Mouse (Mus musculus) kidney, embryonic 14.5 days (tissue): ENCODE results near the gene Dll3. TPM values are rescaled to one million over a fixed set of nuclear protein-coding genes. Genes with fewer than 3 reads are reported as not detected.

ENCODE experiments used
- ATAC-seq: fragments of 200-750 bp; cut with Nextera tagmentation; 2 replicates; pipeline ENCODE4 v1.8.0; 2017; ENCODE audit warnings: moderate number of reproducible peaks, mild to moderate bottlenecking, moderate TSS enrichment, moderate library complexity; ENCODE audit not compliant: low FRiP score, low TSS enrichment
- H3K27ac ChIP-seq: fragments of 300-500 bp; sonication (generic); 2 replicates; pipeline ENCODE4 v1.5.1; 2014; ENCODE audit warnings: low read depth, mild to moderate bottlenecking, low read length, moderate library complexity, mixed read lengths
- H3K27me3 ChIP-seq: fragments of 300-500 bp; sonication (generic); 2 replicates; pipeline ENCODE4 v1.6.1; 2014; ENCODE audit warnings: mild to moderate bottlenecking, low read length; ENCODE audit not compliant: control insufficient read depth, insufficient read depth
- H3K36me3 ChIP-seq: fragments of 300-500 bp; sonication (generic); 2 replicates; pipeline ENCODE4 v1.6.1; 2014; ENCODE audit warnings: low read length, mixed read lengths; ENCODE audit not compliant: control insufficient read depth, insufficient read depth
- H3K4me1 ChIP-seq: fragments of 300-500 bp; sonication (generic); 2 replicates; pipeline ENCODE4 v1.6.1; 2014; ENCODE audit warnings: low read length, mixed read lengths; ENCODE audit not compliant: control insufficient read depth, insufficient read depth
- H3K4me2 ChIP-seq: fragments of 300-500 bp; sonication (generic); replicated peaks from 2 replicates; pipeline ENCODE4 v1.6.1; 2014; ENCODE audit warnings: low read depth, mild to moderate bottlenecking, low read length
- H3K4me3 ChIP-seq: fragments of 300-500 bp; sonication (generic); 2 replicates; pipeline ENCODE4 v1.5.1; 2014; ENCODE audit warnings: mild to moderate bottlenecking, low read length
- H3K9ac ChIP-seq: fragments of 300-500 bp; sonication (generic); 2 replicates; pipeline ENCODE4 v1.6.1; 2014; ENCODE audit warnings: low read depth, mild to moderate bottlenecking, low read length, moderate library complexity
- H3K9me3 ChIP-seq: fragments of 300-500 bp; sonication (generic); 2 replicates; pipeline ENCODE4 v1.6.1; 2016; ENCODE audit warnings: low read length; ENCODE audit not compliant: control insufficient read depth
- WGBS: fragments of 180-500 bp; shearing (Covaris S2); extraction: QIAGEN DNeasy Blood & Tissue Kit; methylation state at CpG from one replicate; pipeline ENCODE4 v1.1.7; 2014; 5-methylcytosine and 5-hydroxymethylcytosine counted together
- polyA plus RNA-seq: library from polyadenylated mRNA; unstranded; fragments of >200 nt; fragmentation: Nextera tagmentation; extraction: Ambion mirVana; gene quantifications from 2 replicates; pipeline ENCODE4 v1.2.1, GENCODE M21; 2014

Dll3 gene
- polyA plus RNA-seq, 1 experiment from 2014 or later, result 0.51 TPM

GRCm38 (mm10) chr7:28338108-28338998 is 36.3 kb upstream of the Dll3 start, which contains the start of gene Supt5:
Supt5 (minus strand) TSS chr7:28338746.
- ATAC-seq, result peak; percentile 98

GRCm38 (mm10) chr7:28335471-28335870 is 33.4 kb upstream of the Dll3 start:
- no peaks in the 10 kb centered on the region for H3K27me3 ChIP-seq
- H3K4me2 ChIP-seq, result no peak overlapping the region
- no peak overlapping the region for H3K4me3 ChIP-seq
- no peaks in the 10 kb centered on the region for H3K9me3 ChIP-seq
- H3K27ac ChIP-seq, result no peak overlapping the region
- 96% methylated on average over 2 of the region's 2 CpGs for WGBS
- peaks cover 18% of the 10 kb centered on the region for H3K36me3 ChIP-seq
- H3K4me1 ChIP-seq, result peaks cover 6% of the 10 kb centered on the region; the same call in 1 of the 2 replicates
- no peak for ATAC-seq
- no peak overlapping the region for H3K9ac ChIP-seq

More at GRCm38 (mm10) chr7:28338108-28338998, 36.3 kb upstream of the Dll3 start, which contains the start of gene Supt5:
- Histone ChIP-seq H3K4me3 (peak within 1 kb of the TSS; percentile 77), H3K4me1 (peaks cover 12% of the 10 kb centered on the region), H3K27ac (peak within 1 kb of the TSS; percentile 82), H3K9ac (peak within 1 kb of the TSS; percentile 83), H3K9me3 (no peaks in the 10 kb centered on the region), H3K27me3 (no peaks in the 10 kb centered on the region), H3K36me3 (peaks cover 6% of the 10 kb centered on the region; the same call in 1 of the 2 replicates), H3K4me2 (peak within 1 kb of the TSS; percentile 86)
- under 1% methylated on average over 77 of the region's 77 CpGs for WGBS

- WGBS, result 94% methylated on average over 4 of the region's 4 CpGs
- no peak overlapping the region for H3K4me2 ChIP-seq
- H3K27ac ChIP-seq, result no peak overlapping the region
- H3K9me3 ChIP-seq, result no peaks in the 10 kb centered on the region
- ATAC-seq, result no peak
- H3K4me3 ChIP-seq, result no peak overlapping the region
- H3K4me1 ChIP-seq, result peaks cover 6% of the 10 kb centered on the region; the same call in 1 of the 2 replicates
- peaks cover 26% of the 10 kb centered on the region for H3K36me3 ChIP-seq
- H3K9ac ChIP-seq, result no peak overlapping the region
- H3K27me3 ChIP-seq, result no peaks in the 10 kb centered on the region
Observed at GRCm38 (mm10) chr7:28334534-28334933, 32.5 kb upstream of the Dll3 start.

- 94% methylated on average over 2 of the region's 2 CpGs for WGBS
- H3K27ac ChIP-seq, result no peak overlapping the region
- H3K9me3 ChIP-seq, result no peaks in the 10 kb centered on the region
- H3K4me3 ChIP-seq, result no peak overlapping the region
- H3K36me3 ChIP-seq, result peaks cover 76% of the 10 kb centered on the region
- no peak overlapping the region for H3K4me2 ChIP-seq
- ATAC-seq, result no peak
- H3K9ac ChIP-seq, result no peak overlapping the region
- no peaks in the 10 kb centered on the region for H3K4me1 ChIP-seq
- H3K27me3 ChIP-seq, result no peaks in the 10 kb centered on the region
Observed at GRCm38 (mm10) chr7:28328260-28328659, 26.2 kb upstream of the Dll3 start.

GRCm38 (mm10) chr7:28326457-28326856 is 24.4 kb upstream of the Dll3 start:
- no peaks in the 10 kb centered on the region for H3K4me1 ChIP-seq
- H3K27me3 ChIP-seq, result no peaks in the 10 kb centered on the region
- 88% methylated on average over 4 of the region's 4 CpGs for WGBS
- no peaks in the 10 kb centered on the region for H3K9me3 ChIP-seq
- H3K27ac ChIP-seq, result no peak overlapping the region
- H3K9ac ChIP-seq, result no peak overlapping the region
- no peak overlapping the region for H3K4me3 ChIP-seq
- H3K36me3 ChIP-seq, result peaks cover 93% of the 10 kb centered on the region
- ATAC-seq, result no peak
- no peak overlapping the region for H3K4me2 ChIP-seq

- Histone ChIP-seq H3K9ac (no peak overlapping the region), H3K4me2 (no peak overlapping the region), H3K27me3 (no peaks in the 10 kb centered on the region), H3K4me1 (no peaks in the 10 kb centered on the region), H3K36me3 (peaks cover 91% of the 10 kb centered on the region), H3K4me3 (no peak overlapping the region), H3K27ac (no peak overlapping the region), H3K9me3 (no peaks in the 10 kb centered on the region)
- WGBS, result 95% methylated on average over 8 of the region's 8 CpGs
- ATAC-seq, result no peak
Observed at GRCm38 (mm10) chr7:28325293-28325692, 23.3 kb upstream of the Dll3 start.

- no peak for ATAC-seq
- Histone ChIP-seq H3K9me3 (no peaks in the 10 kb centered on the region), H3K4me3 (no peak overlapping the region), H3K9ac (no peak overlapping the region), H3K27ac (no peak overlapping the region), H3K27me3 (no peaks in the 10 kb centered on the region), H3K36me3 (peaks cover 98% of the 10 kb centered on the region), H3K4me2 (no peak overlapping the region), H3K4me1 (no peaks in the 10 kb centered on the region)
- 93% methylated on average over 15 of the region's 15 CpGs for WGBS
Observed at GRCm38 (mm10) chr7:28321974-28322720, 20.1 kb upstream of the Dll3 start.

GRCm38 (mm10) chr7:28318714-28319113 is 16.7 kb upstream of the Dll3 start:
- Histone ChIP-seq H3K27me3 (no peaks in the 10 kb centered on the region), H3K4me1 (no peaks in the 10 kb centered on the region), H3K27ac (no peak overlapping the region), H3K36me3 (peaks cover 97% of the 10 kb centered on the region), H3K9me3 (no peaks in the 10 kb centered on the region), H3K4me2 (no peak overlapping the region), H3K4me3 (no peak overlapping the region), H3K9ac (no peak overlapping the region)
- no peak for ATAC-seq
- 93% methylated on average over 17 of the region's 17 CpGs for WGBS

- no peak overlapping the region for H3K9ac ChIP-seq
- no peak overlapping the region for H3K27ac ChIP-seq
- 88% methylated on average over 3 of the region's 3 CpGs for WGBS
- ATAC-seq, result no peak
- H3K27me3 ChIP-seq, result no peaks in the 10 kb centered on the region
- no peaks in the 10 kb centered on the region for H3K9me3 ChIP-seq
- no peaks in the 10 kb centered on the region for H3K4me1 ChIP-seq
- H3K4me3 ChIP-seq, result no peak overlapping the region
- H3K36me3 ChIP-seq, result peaks cover 90% of the 10 kb centered on the region
- H3K4me2 ChIP-seq, result no peak overlapping the region
Observed at GRCm38 (mm10) chr7:28318036-28318435, 16.0 kb upstream of the Dll3 start.
